Mouse (Mus musculus) liver, embryonic 16.5 days (tissue): ENCODE data around the gene Fv1. TPM values are rescaled to one million over a fixed set of nuclear protein-coding genes. Genes with fewer than 3 reads are reported as not detected.
A peak's percentile ranks its signal among the peaks of the same experiment; 100 is the strongest.

ENCODE experiments used
- ATAC-seq: fragments of 200-750 bp; cut with Nextera tagmentation; 2 replicates; pipeline ENCODE4 v1.8.0; 2017; ENCODE audit warnings: low read depth, mild to moderate bottlenecking, moderate number of reproducible peaks, moderate library complexity
- H3K27ac ChIP-seq: fragments of 300-500 bp; sonication (generic); 2 replicates; pipeline ENCODE4 v1.5.1; 2014; ENCODE audit warnings: mild to moderate bottlenecking, low read length
- H3K27me3 ChIP-seq: fragments of 300-500 bp; sonication (generic); 2 replicates; pipeline ENCODE4 v1.6.1; 2014; ENCODE audit warnings: low read depth, low read length, mixed read lengths; ENCODE audit not compliant: control insufficient read depth, insufficient read depth
- H3K36me3 ChIP-seq: fragments of 300-500 bp; sonication (generic); 2 replicates; pipeline ENCODE4 v1.6.1; 2014; ENCODE audit warnings: mild to moderate bottlenecking; ENCODE audit not compliant: control insufficient read depth, insufficient read depth
- H3K4me1 ChIP-seq: fragments of 300-500 bp; sonication (generic); 2 replicates; pipeline ENCODE4 v1.6.1; 2014; ENCODE audit warnings: low read depth, low read length, mixed read lengths; ENCODE audit not compliant: control insufficient read depth
- H3K4me2 ChIP-seq: fragments of 300-500 bp; sonication (generic); 2 replicates; pipeline ENCODE4 v1.6.1; 2014; ENCODE audit warnings: low read depth, low read length, mixed read lengths
- H3K4me3 ChIP-seq: fragments of 300-500 bp; sonication (generic); 2 replicates; pipeline ENCODE4 v1.5.1; 2014; ENCODE audit warnings: low read depth, mild to moderate bottlenecking, low read length
- H3K9ac ChIP-seq: fragments of 300-500 bp; sonication (generic); 2 replicates; pipeline ENCODE4 v1.6.1; 2014; ENCODE audit warnings: low read depth, low read length
- H3K9me3 ChIP-seq: fragments of 300-500 bp; sonication (generic); replicated peaks from 2 replicates; pipeline ENCODE4 v1.6.1; 2016; ENCODE audit warnings: low read length; ENCODE audit not compliant: control insufficient read depth
- WGBS: fragments of 180-500 bp; shearing (Covaris S2); extraction: QIAGEN DNeasy Blood & Tissue Kit; methylation state at CpG from one replicate; pipeline ENCODE4 v1.1.7; 2014; ENCODE audit not compliant: insufficient replicate concordance; 5-methylcytosine and 5-hydroxymethylcytosine counted together
- polyA plus RNA-seq: library from polyadenylated mRNA; unstranded; fragments of >200 nt; fragmentation: Nextera tagmentation; extraction: Ambion mirVana; gene quantifications from 2 replicates; pipeline ENCODE4 v1.2.1, GENCODE M21; 2015

The Fv1 gene
- polyA plus RNA-seq, 1 experiment from 2014 or later, result 1.8 TPM

DNA sequence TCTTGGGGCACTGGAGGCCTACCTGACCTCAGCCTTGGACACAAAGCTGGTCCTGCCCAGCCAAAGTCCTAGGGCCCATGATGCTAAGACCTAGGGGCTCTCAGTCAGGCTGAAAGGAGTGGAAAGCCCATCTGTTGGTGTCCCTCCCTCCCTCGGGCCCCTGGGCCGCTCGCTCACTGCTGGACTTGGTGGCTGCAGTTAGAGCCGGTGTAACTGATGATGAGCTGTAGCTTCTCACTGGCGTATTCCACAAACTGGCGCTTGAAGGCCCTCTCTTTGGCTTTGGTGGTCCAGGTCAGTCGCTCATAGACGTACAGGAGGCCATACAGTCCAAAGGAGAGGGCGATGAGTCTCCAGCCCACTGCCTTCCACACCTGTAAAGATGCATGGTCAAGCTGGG, 9.8 kb downstream of the Fv1 start:
- H3K9me3 ChIP-seq, result no peaks in the 10 kb centered on the region
- H3K36me3 ChIP-seq, result peaks cover 46% of the 10 kb centered on the region
- no peak overlapping the region for H3K27ac ChIP-seq
- WGBS, result 78% methylated on average over 9 of the region's 9 CpGs
- no peaks in the 10 kb centered on the region; the same call in 1 of the 2 replicates for H3K4me1 ChIP-seq
- H3K27me3 ChIP-seq, result no peaks in the 10 kb centered on the region
- no peak overlapping the region for H3K4me2 ChIP-seq
- no peak overlapping the region for H3K9ac ChIP-seq
- H3K4me3 ChIP-seq, result no peak overlapping the region
- 0 out of 2 replicates have a peak, but pooled peaks have one; percentile 19 for ATAC-seq

DNA sequence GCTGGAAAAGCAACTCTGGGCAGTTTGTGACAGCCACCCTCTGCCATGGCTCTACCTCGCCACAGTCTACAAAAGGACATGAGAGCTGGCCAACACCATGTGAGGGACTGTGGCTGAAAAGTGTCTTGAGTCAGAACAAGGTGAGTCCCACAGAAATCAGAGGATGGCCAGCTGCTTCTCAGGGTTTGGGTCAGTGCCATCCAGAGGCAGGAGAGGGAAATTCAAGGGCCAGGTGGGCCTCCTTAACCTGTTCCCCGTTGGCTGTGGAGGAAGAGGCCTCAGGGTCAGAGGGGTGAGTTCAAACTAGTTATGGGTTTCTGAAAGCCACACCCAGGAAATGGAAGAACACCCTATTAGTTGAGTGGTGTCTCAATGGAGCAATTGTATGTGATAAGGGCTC, 10.7 kb downstream of the Fv1 start:
- Histone ChIP-seq H3K27me3 (no peaks in the 10 kb centered on the region), H3K4me3 (no peak overlapping the region), H3K27ac (no peak overlapping the region), H3K4me1 (no peaks in the 10 kb centered on the region; the same call in 1 of the 2 replicates), H3K9ac (no peak overlapping the region), H3K36me3 (peaks cover 44% of the 10 kb centered on the region), H3K9me3 (no peaks in the 10 kb centered on the region), H3K4me2 (no peak overlapping the region)
- ATAC-seq, result no peak
- 40% methylated on average over 2 of the region's 2 CpGs for WGBS

DNA sequence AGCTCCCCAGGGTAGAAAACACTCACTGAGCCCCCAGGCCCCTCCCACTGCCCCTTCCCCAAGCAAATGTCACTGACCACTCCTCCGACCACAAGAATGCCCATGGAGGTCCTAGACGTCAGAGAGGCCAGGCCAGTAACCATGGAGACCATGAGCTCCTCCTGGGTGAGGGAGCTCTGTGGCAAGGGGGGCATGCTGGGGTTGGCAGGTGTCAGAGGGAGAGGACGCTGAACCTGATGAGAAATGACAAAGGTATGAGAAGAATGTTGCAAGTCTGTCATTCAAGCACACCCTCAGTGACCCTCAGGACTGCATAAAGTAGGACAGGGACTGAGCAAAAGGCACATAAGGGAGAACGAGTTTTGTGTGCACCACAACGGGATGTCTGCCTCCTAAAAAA, 11.1 kb downstream of the Fv1 start:
- Histone ChIP-seq H3K4me3 (no peak overlapping the region), H3K9me3 (no peaks in the 10 kb centered on the region), H3K4me1 (no peaks in the 10 kb centered on the region; the same call in 1 of the 2 replicates), H3K27me3 (no peaks in the 10 kb centered on the region), H3K36me3 (peaks cover 40% of the 10 kb centered on the region), H3K4me2 (no peak overlapping the region), H3K9ac (no peak overlapping the region), H3K27ac (no peak overlapping the region)
- 59% methylated on average over 5 of the region's 5 CpGs for WGBS
- ATAC-seq, result no peak

DNA sequence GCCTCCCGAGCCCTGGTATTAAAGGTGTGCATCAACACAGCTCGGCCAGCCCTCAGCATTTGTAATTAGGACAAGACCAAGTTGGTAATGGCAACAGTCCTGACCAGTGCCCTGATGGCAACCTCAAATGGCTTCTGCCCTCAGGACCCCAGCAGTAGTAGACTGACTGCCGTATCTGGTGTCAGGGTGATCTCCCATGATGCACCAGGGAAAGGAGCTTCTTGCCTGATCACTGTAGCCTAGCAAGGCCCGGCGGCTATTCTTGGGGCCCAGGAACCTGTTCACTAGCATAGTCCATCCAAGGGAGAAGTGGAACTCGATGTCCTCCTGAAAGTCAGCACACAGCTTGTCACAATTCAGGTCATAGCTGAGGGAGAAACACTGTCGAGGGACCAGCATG, 13.0 kb downstream of the Fv1 start:
- Histone ChIP-seq H3K4me1 (no peaks in the 10 kb centered on the region), H3K36me3 (peaks cover 46% of the 10 kb centered on the region), H3K4me2 (no peak overlapping the region), H3K27me3 (no peaks in the 10 kb centered on the region), H3K9ac (no peak overlapping the region), H3K27ac (no peak overlapping the region), H3K4me3 (no peak overlapping the region), H3K9me3 (no peaks in the 10 kb centered on the region)
- 83% methylated on average over 7 of the region's 7 CpGs for WGBS
- ATAC-seq, result no peak

DNA sequence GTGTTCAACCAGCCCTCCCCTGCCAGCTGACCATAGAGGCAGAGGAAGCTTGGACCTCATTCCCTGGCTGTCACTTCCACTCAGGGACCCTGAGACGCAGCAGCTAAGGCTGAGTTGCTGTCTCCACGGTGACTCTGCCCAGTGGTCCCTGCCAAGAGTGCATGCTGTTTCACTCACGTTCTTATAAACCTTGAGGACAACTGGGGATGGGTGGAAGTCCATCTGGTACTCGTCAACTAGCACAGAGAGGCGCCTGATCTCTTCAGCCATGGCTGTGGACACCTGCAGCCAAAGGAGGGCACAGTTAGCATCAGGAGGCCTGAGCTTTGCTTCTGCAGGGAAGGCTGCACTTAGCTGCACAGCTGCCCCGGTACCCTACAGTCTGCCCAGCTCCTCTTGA, 14.3 kb downstream of the Fv1 start:
- Histone ChIP-seq H3K4me3 (no peak overlapping the region), H3K4me2 (no peak overlapping the region), H3K27me3 (no peaks in the 10 kb centered on the region), H3K9ac (no peak overlapping the region), H3K27ac (no peak overlapping the region), H3K4me1 (no peaks in the 10 kb centered on the region), H3K36me3 (peaks cover 48% of the 10 kb centered on the region), H3K9me3 (no peaks in the 10 kb centered on the region)
- WGBS, result 76% methylated on average over 6 of the region's 6 CpGs
- no peak for ATAC-seq

DNA sequence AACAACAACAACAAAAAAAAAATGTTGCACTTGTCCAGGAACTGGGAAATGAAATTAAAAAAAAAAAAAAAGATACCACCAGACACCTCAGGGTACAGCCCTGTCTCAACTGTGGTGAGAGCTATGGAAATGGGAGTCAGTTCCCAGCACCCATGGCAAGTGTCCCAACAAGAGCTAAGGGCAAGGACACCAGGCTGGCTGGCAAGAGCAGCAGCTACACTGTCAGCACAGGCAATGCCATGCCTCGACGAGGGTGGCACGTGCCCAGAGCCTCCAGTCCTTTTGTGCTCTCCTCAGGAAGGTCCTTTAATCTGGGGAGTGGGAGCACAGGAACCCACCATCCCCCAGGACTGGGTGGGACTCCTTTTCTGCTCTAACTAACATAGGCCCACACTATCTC, 15.4 kb downstream of the Fv1 start:
- 78% methylated on average over 3 of the region's 3 CpGs for WGBS
- Histone ChIP-seq H3K27me3 (no peaks in the 10 kb centered on the region), H3K4me1 (no peaks in the 10 kb centered on the region), H3K36me3 (peaks cover 45% of the 10 kb centered on the region), H3K9me3 (no peaks in the 10 kb centered on the region), H3K9ac (no peak overlapping the region), H3K4me2 (no peak overlapping the region), H3K27ac (no peak overlapping the region), H3K4me3 (no peak overlapping the region)
- ATAC-seq, result no peak

DNA sequence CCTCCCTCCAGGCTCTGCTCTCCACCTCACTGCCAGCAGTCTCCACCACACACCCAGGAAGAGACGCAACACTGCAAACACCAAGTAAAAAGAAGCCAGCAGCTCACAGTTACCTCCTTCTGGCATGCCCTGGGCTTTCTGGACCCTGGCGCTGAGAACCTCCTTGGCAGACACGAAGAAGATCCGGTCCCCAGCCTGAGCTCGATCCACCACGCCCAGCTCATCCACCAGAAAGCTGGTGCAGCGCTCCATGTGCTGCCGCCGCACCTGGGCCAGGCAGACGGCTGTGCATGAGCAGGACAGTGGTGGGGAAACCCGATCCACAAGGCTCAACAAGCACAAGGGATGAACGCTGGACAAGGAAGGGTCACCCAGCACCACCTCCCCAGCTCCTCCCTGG, 17.4 kb downstream of the Fv1 start:
- Histone ChIP-seq H3K36me3 (peaks cover 44% of the 10 kb centered on the region), H3K9me3 (no peaks in the 10 kb centered on the region), H3K27me3 (no peaks in the 10 kb centered on the region), H3K4me1 (no peaks in the 10 kb centered on the region), H3K27ac (no peak overlapping the region), H3K9ac (no peak overlapping the region), H3K4me2 (no peak overlapping the region), H3K4me3 (no peak overlapping the region)
- ATAC-seq, result no peak
- WGBS, result 86% methylated on average over 12 of the region's 12 CpGs

DNA sequence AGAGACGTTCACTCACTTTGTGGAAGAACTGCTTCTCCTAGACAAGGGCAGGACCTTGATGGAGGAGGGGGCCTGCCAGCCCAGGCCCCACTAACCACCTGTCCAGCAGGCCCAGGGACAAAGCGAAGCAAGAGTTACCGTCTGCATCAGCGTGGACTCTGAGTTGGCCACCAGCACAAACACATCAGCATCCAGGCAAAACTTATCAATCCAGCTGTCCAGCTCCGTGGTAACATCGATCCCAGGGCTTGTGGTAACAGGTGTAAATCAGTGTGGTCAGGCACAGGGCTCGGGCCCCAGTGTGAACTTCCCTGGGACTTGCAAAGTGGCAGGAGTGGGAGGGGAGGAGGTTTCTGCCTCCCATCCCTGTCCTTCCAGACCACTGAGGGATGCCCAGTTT, 18.5 kb downstream of the Fv1 start:
- WGBS, result 77% methylated on average over 7 of the region's 7 CpGs
- peaks cover 33% of the 10 kb centered on the region for H3K36me3 ChIP-seq
- ATAC-seq, result no peak
- no peak overlapping the region for H3K27ac ChIP-seq
- H3K4me2 ChIP-seq, result no peak overlapping the region
- no peaks in the 10 kb centered on the region for H3K4me1 ChIP-seq
- no peaks in the 10 kb centered on the region for H3K9me3 ChIP-seq
- no peaks in the 10 kb centered on the region for H3K27me3 ChIP-seq
- H3K4me3 ChIP-seq, result no peak overlapping the region
- no peak overlapping the region for H3K9ac ChIP-seq

DNA sequence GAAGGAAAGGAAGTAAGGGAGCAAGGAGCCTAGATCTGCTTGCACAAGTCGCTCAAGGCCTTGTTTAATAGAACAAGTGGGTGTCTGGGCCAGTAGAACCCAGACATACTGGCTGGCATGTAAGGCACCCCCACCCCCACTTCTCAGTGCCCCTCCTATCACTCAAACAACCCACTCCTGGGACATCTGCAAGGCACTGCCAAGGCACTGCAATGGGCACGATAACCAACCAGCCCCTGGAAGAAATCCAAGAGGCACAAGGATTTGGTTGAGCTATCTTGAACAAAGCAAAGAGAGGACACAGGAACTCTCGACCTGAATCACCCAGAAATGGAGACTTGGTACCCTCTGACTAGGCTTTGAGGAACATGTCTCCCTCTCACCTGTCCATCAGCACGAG, 19.5 kb downstream of the Fv1 start:
- H3K9ac ChIP-seq, result no peak overlapping the region
- no peaks in the 10 kb centered on the region for H3K27me3 ChIP-seq
- H3K9me3 ChIP-seq, result no peaks in the 10 kb centered on the region
- WGBS, result 76% methylated on average over 4 of the region's 4 CpGs
- H3K4me3 ChIP-seq, result no peak overlapping the region
- H3K27ac ChIP-seq, result no peak overlapping the region
- no peak for ATAC-seq
- H3K4me1 ChIP-seq, result no peaks in the 10 kb centered on the region
- peaks cover 30% of the 10 kb centered on the region for H3K36me3 ChIP-seq
- no peak overlapping the region for H3K4me2 ChIP-seq

DNA sequence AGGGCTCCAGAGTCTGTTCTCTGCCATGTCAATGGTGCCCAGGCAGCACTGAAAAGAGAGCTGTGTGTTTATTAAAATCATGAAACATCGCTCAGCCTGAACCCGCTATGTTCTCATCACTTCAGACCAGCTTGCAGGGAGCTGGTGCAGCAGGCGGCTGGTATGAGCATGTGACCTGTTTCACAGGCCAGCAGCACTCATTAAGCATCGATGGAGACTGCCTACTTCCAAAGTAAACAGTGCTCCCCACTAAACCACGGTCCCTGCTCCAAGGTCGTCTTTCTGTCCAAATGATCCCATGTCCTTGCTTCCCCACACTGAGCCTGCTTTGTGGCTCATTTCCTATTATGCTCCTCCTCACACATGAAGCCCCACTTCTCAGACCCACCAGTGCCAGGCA, 21.6 kb downstream of the Fv1 start:
- WGBS, result 77% methylated on average over 6 of the region's 6 CpGs
- Histone ChIP-seq H3K4me2 (no peak overlapping the region), H3K27ac (no peak overlapping the region), H3K9ac (no peak overlapping the region), H3K36me3 (peaks cover 33% of the 10 kb centered on the region), H3K9me3 (no peaks in the 10 kb centered on the region), H3K4me3 (no peak overlapping the region), H3K4me1 (no peaks in the 10 kb centered on the region), H3K27me3 (no peaks in the 10 kb centered on the region)
- no peak for ATAC-seq
